Mouse (Mus musculus) forebrain, postnatal 0 days (tissue): ENCODE results near the gene Il6ra. TPM values are rescaled to one million over a fixed set of nuclear protein-coding genes. Genes with fewer than 3 reads are reported as not detected.
A peak's percentile ranks its signal among the peaks of the same experiment; 100 is the strongest.

ENCODE experiments used
- ATAC-seq: fragments of 200-750 bp; cut with Nextera tagmentation; 2 replicates; pipeline ENCODE4 v1.8.0; 2017; ENCODE audit warnings: mild to moderate bottlenecking, moderate library complexity
- DNase-seq: peaks from one replicate; pipeline ENCODE4 v3.0.0-alpha.2; 2015
- H3K27ac ChIP-seq: fragments of 300-500 bp; sonication (generic); 2 replicates; pipeline ENCODE4 v1.5.1; 2014; ENCODE audit warnings: low read depth, mild to moderate bottlenecking, antibody characterized with exemption, low read length, moderate library complexity, mixed read lengths
- H3K27me3 ChIP-seq: fragments of 300-500 bp; sonication (generic); 2 replicates; pipeline ENCODE4 v1.6.1; 2014; ENCODE audit warnings: mild to moderate bottlenecking, low read length, mixed read lengths; ENCODE audit not compliant: insufficient read depth
- H3K36me3 ChIP-seq: fragments of 300-500 bp; sonication (generic); 2 replicates; pipeline ENCODE4 v1.6.1; 2014; ENCODE audit warnings: mild to moderate bottlenecking, moderate library complexity; ENCODE audit not compliant: insufficient read depth
- H3K4me1 ChIP-seq: fragments of 300-500 bp; sonication (generic); 2 replicates; pipeline ENCODE4 v1.6.1; 2014; ENCODE audit warnings: antibody characterized with exemption; ENCODE audit not compliant: insufficient read depth
- H3K4me2 ChIP-seq: fragments of 300-500 bp; sonication (generic); 2 replicates; pipeline ENCODE4 v1.6.1; 2014; ENCODE audit warnings: low read depth, mild to moderate bottlenecking, moderate library complexity
- H3K4me3 ChIP-seq: fragments of 300-500 bp; sonication (generic); 2 replicates; pipeline ENCODE4 v1.5.1; 2014; ENCODE audit warnings: low read depth, low read length, mixed read lengths
- H3K9ac ChIP-seq: fragments of 300-500 bp; sonication (generic); 2 replicates; pipeline ENCODE4 v1.6.1; 2014; ENCODE audit warnings: mild to moderate bottlenecking
- H3K9me3 ChIP-seq: fragments of 300-500 bp; sonication (generic); 2 replicates; pipeline ENCODE4 v1.6.1; 2016; ENCODE audit warnings: low read length
- CTCF ChIP-seq: sonication (generic); IDR thresholded peaks from 2 replicates; pipeline ENCODE4 v1.5.1; 2016; ENCODE audit warnings: antibody characterized with exemption, control low read depth, low read depth
- WGBS: fragments of 180-500 bp; shearing (Covaris S2); extraction: QIAGEN DNeasy Blood & Tissue Kit; methylation state at CpG from one replicate; pipeline ENCODE4 v1.1.7; 2014; 5-methylcytosine and 5-hydroxymethylcytosine counted together
- polyA plus RNA-seq: library from polyadenylated mRNA; unstranded; fragments of >200 nt; fragmentation: Nextera tagmentation; extraction: Ambion mirVana; gene quantifications from 2 replicates; pipeline ENCODE4 v1.2.1, GENCODE M21; 2015
- total RNA-seq: library from RNA; depleted of rRNA; stranded (reverse); fragments of >200 nt; gene quantifications from 2 replicates; pipeline ENCODE4 v1.2.3, GENCODE M21; 2014; rRNA removed

Il6ra gene
- total RNA-seq, result 1.1 and 1.7 TPM in 2 replicates
- 1.6 and 1.7 TPM in 2 replicates for polyA plus RNA-seq

DNA sequence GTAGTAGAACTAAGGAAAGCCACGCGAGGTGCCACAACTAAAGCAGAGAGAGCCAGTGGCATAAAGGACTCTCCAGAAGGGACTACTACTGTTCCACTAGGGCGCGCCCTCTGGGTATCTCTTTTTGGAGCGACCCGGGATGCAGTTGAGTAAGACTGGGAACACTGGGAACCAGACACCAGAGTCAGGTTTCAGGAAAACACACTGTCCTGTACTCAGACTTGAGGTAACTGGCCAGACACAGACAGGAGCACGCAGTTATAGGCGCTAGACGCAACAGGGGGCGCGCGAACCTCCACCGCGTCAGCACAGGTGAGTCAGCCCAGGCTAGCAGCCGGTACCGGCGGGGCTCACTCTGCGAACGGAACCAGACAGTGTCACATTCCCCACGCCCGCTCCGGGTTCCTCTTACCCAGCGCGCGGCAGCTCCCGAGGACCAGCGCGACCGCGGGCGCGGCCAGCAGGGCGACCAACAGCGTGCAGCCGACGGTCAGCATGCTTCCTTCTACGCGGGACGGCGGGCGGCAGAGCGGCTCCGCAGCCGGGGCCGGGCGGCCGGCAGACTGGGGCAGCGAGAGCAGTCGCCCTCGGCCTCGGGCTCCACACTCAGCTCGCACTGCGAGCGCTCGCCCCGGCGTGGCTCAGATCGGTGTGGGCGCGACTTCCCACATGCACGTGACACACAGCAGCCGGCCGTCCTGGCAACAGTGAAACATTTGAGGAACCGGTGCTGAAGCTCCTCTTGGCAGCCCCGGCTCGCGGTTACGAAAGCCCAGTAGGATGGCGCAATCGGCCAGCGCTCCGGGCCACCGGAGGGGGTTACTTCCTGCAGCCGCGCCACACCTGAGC is at the start of gene Il6ra:
Gene Il6ra, minus strand, starts transcription at position 654 of the 849 bp plus-strand sequence.
- 1% methylated on average over 74 of the region's 75 CpGs for WGBS
- peak; percentile 94 for ATAC-seq
- Histone ChIP-seq H3K4me3 (peak within 1 kb of the TSS; percentile 51), H3K27me3 (no peaks in the 10 kb centered on the region; the same call in 1 of the 2 replicates), H3K4me2 (peak within 1 kb of the TSS; percentile 99), H3K4me1 (0 out of 2 replicates have a peak, but pooled peaks cover 5% of the 10 kb centered on the region), H3K36me3 (no peaks in the 10 kb centered on the region), H3K27ac (no peak within 1 kb of the TSS), H3K9ac (peak within 1 kb of the TSS; percentile 58), H3K9me3 (no peaks in the 10 kb centered on the region)
- DNase-seq, result peak; percentile 70
- TF ChIP-seq CTCF, result peak; percentile 32; the same call in 1 of the 2 replicates

DNA sequence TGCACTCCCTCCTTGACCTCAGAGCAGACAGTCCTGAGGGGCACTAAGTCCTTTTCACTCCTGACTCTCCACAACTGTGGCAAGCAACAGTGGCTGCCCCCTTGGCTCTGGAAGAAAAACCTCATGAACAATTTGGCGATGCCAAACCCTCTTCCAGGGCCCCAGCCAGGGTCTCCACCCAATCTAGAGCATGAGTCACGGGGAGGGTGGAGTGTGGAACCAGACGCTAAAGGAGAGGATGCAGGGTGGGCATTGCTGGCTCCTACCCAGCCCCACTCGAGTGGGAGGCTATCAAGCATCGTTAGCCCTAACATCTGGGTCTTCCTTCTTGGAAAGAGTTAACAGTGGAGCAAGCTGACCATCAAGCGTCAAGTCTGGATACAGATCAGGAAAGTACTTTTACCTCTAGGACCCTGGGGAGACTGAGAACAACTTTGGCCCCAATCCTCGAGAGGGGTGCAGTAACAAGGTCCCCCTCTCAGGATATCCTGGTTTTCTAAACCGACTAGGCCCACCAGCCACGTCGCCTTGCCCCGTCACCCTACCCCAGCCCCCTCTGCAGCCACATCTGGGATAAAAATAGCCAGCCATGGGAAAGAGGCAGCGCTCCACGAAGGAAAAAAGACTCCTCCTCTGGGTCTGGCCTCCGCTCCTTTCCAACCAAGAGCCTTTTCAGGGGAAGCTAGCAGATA is 49.2 kb upstream of the Il6ra start:
- Histone ChIP-seq H3K27me3 (no peaks in the 10 kb centered on the region), H3K9ac (peak overlapping the region; percentile 88), H3K9me3 (no peaks in the 10 kb centered on the region), H3K36me3 (peaks cover 13% of the 10 kb centered on the region), H3K4me1 (peaks cover 30% of the 10 kb centered on the region), H3K4me3 (peak overlapping the region; percentile 94), H3K4me2 (peak overlapping the region; percentile 96), H3K27ac (peak overlapping the region; percentile 87)
- no peak for DNase-seq
- WGBS, result 4% methylated on average over 14 of the region's 14 CpGs
- no peak for TF ChIP-seq CTCF
- ATAC-seq, result no peak

DNA sequence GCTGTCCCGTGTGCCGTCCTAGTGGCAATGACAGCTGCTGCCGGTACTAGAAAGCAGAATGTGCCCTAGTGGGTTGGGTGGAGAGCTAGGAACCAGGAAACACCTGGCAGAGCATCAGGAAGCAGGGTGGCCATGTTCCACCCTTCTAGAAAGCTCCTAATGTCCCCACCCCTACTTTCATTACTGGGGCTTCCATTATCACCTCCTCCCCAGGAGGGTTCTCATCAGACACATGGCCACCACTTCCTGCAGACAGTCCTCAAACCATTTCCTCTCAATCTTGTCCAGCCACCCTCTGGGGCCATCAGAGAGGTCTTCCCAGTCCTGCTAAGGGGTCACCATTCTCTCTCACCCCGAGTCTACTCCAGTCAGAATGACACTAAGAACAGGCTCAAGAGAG is 48.4 kb upstream of the Il6ra start:
- Histone ChIP-seq H3K27me3 (no peaks in the 10 kb centered on the region), H3K36me3 (peaks cover 20% of the 10 kb centered on the region), H3K27ac (no peak overlapping the region), H3K4me3 (0 out of 2 replicates have a peak overlapping the region, but pooled peaks have one; percentile 56), H3K4me2 (peak overlapping the region; percentile 96), H3K9me3 (no peaks in the 10 kb centered on the region), H3K9ac (no peak overlapping the region), H3K4me1 (peaks cover 30% of the 10 kb centered on the region)
- TF ChIP-seq CTCF, result no peak
- 50% methylated on average over 4 of the region's 4 CpGs for WGBS
- no peak for DNase-seq
- ATAC-seq, result no peak

DNA sequence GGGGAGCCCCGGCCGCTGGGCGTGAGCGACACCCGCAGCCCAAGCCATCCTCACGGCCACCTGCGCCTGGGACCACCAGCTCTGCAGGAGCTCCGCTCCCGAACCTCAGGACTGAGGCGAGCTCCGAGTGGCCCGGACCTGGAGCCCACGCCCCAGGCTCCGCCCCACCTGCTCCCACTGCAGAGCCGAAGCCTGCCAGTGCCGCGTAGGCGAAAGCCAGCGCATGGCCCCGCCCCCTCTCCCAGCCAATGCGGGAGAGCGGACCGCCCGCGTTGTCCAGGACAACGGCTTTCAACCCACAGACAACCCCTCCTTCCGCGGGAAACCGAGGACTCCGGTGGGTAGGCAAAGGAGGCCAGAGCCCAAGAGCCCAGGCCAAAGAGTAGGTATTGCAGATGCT is 47.5 kb upstream of the Il6ra start:
- peak overlapping the region; percentile 96 for H3K4me2 ChIP-seq
- H3K9me3 ChIP-seq, result no peaks in the 10 kb centered on the region
- peaks cover 30% of the 10 kb centered on the region for H3K4me1 ChIP-seq
- peak; percentile 89 for ATAC-seq
- H3K27ac ChIP-seq, result peak overlapping the region; percentile 57; the same call in 1 of the 2 replicates
- H3K27me3 ChIP-seq, result no peaks in the 10 kb centered on the region
- peak overlapping the region; percentile 56 for H3K4me3 ChIP-seq
- DNase-seq, result peak; percentile 94
- H3K9ac ChIP-seq, result peak overlapping the region; percentile 85
- peaks cover 30% of the 10 kb centered on the region for H3K36me3 ChIP-seq
- TF ChIP-seq CTCF, result no peak
- 2% methylated on average over 30 of the region's 30 CpGs for WGBS

DNA sequence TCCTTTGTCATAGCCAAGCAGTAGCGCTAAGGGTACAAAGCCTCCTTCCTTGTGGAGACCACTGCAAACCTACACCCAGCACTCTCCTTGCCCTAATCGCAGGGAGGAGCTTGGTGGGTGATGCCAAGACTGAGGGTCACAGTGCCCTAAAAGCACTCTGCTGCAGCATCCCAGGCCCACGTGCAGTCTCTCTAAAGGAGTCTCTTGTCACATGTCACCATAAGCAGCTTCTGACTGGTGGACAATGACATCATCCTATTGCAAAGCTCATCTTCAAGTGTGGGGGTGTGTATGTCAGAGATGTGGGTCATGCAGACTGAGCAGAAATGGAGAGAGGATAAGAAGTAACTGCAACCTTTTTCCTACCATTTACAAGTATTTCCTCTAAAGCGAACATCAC is 46.4 kb upstream of the Il6ra start:
- Histone ChIP-seq H3K9me3 (no peaks in the 10 kb centered on the region), H3K4me3 (peak overlapping the region; percentile 56), H3K27ac (no peak overlapping the region), H3K4me1 (peaks cover 25% of the 10 kb centered on the region), H3K9ac (peak overlapping the region; percentile 85), H3K4me2 (peak overlapping the region; percentile 96), H3K27me3 (no peaks in the 10 kb centered on the region), H3K36me3 (peaks cover 34% of the 10 kb centered on the region)
- no peak for TF ChIP-seq CTCF
- WGBS, result 61% methylated on average over 4 of the region's 4 CpGs
- DNase-seq, result peak; percentile 58
- peak; percentile 58 for ATAC-seq

DNA sequence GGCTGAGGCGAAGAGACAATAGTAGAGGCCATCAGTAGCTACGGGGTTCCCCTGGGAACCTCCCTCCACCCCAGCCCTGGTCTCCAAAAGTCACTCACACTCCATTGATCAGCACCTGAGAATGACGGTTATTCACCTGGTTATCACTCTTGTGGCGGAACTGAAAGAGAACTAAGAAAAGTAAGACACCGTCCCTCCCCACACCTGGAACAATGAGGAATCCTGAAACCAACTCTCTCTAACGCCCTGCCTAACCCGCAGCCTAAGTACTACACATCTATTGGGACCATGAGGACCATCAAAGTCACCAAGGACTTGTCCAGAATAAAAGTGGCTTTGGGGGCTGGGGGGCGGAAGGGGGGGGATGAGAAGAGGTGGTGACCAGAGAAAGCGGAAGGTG is 44.9 kb upstream of the Il6ra start:
- DNase-seq (no peak), ATAC-seq (no peak)
- Histone ChIP-seq H3K36me3 (peaks cover 47% of the 10 kb centered on the region), H3K4me1 (peaks cover 20% of the 10 kb centered on the region), H3K27ac (no peak overlapping the region), H3K9me3 (no peaks in the 10 kb centered on the region), H3K9ac (no peak overlapping the region), H3K4me3 (no peak overlapping the region), H3K27me3 (no peaks in the 10 kb centered on the region), H3K4me2 (no peak overlapping the region)
- TF ChIP-seq CTCF, result no peak
- WGBS, result 92% methylated on average over 9 of the region's 9 CpGs
